Mouse (Mus musculus) heart, postnatal 0 days (tissue): ENCODE measurements around the gene Zfand2b.

Experiments used
- CTCF ChIP-seq: IDR thresholded peaks from 2 replicates; pipeline ENCODE4 v1.5.1; 2016; ENCODE audit warnings: antibody characterized with exemption, control low read depth, low read depth
- EP300 ChIP-seq: IDR thresholded peaks from 2 replicates; pipeline ENCODE4 v1.6.1; 2016; ENCODE audit warnings: antibody characterized with exemption, low read depth

GRCm38 (mm10) chr1:75212542-75212941 is 44.1 kb downstream of the Zfand2b start:
- TF ChIP-seq CTCF (no peak), EP300 (no peak)
